Mouse (Mus musculus): ENCODE data around the gene Etv5. TPM values are rescaled to one million over a fixed set of nuclear protein-coding genes. Genes with fewer than 3 reads are reported as not detected.

The Etv5 gene
- polyA plus RNA-seq, 1 experiment from 2014 or later, result 59.8 TPM

Other genes starting within 250 kb of the Etv5 start
- 387 and 421 TPM in 2 replicates for gene Tra2b, start 173.7 kb downstream of the Etv5 start, polyA plus RNA-seq (2015; fragmentation: Nextera tagmentation; extraction: Ambion mirVana)
- 0.35 and 1.2 TPM in 2 replicates for gene Dgkg, start 217.5 kb upstream of the Etv5 start, polyA plus RNA-seq (2015; fragmentation: Nextera tagmentation; extraction: Ambion mirVana)

Data from kidney, embryonic 15.5 days (tissue).